Mouse (Mus musculus): ENCODE measurements around the gene Dkk3. TPM values are rescaled to one million over a fixed set of nuclear protein-coding genes. Genes with fewer than 3 reads are reported as not detected.
A peak's percentile ranks its signal among the peaks of the same experiment; 100 is the strongest.

The Dkk3 gene
- 30.9 and 31.8 TPM in 2 replicates for total RNA-seq (2014; rRNA removed)
- polyA plus RNA-seq (2015; fragmentation: Nextera tagmentation; extraction: Ambion mirVana), result 36.7 and 38.8 TPM in 2 replicates

- no peak within 1 kb of the TSS for H3K27ac ChIP-seq (ENCODE audit: low read depth, low read length)
- ATAC-seq (ENCODE audit: low FRiP score), result peak; percentile 57; the same call in 1 of the 2 replicates
- no peak for TF ChIP-seq CTCF (IDR thresholded peaks at IDR 0.05)
These were observed at the start of gene Dkk3 for GRCm38 (mm10) chr7:112158942-112159341. Gene Dkk3, minus strand, starts transcription at chr7:112159057.

GRCm38 (mm10) chr7:112207717-112208116, 48.9 kb upstream of the Dkk3 start:
- Histone ChIP-seq H3K4me1 (ENCODE audit: insufficient read depth, low read length) (no peaks in the 10 kb centered on the region), H3K4me3 (ENCODE audit: low read depth, low read length) (no peak overlapping the region), H3K4me2 (ENCODE audit: low read depth, low read length, poor library complexity, severe bottlenecking) (no peak overlapping the region), H3K27me3 (ENCODE audit: insufficient read depth, low read length) (no peaks in the 10 kb centered on the region), H3K9me3 (ENCODE audit: low read length) (no peaks in the 10 kb centered on the region), H3K36me3 (ENCODE audit: insufficient read depth, low read length) (no peaks in the 10 kb centered on the region), H3K27ac (ENCODE audit: low read depth, low read length) (no peak overlapping the region), H3K9ac (replicated peaks; ENCODE audit: low read length, poor library complexity, severe bottlenecking) (no peak overlapping the region)
- TF ChIP-seq CTCF (IDR thresholded peaks at IDR 0.05), result no peak
- 88% methylated on average over 6 of the region's 6 CpGs for WGBS
- DNase-seq (ENCODE audit: low spot score) (no peak), ATAC-seq (ENCODE audit: low FRiP score) (no peak)

More at GRCm38 (mm10) chr7:112158942-112159341, at the start of gene Dkk3:
- 3% methylated on average over 21 of the region's 21 CpGs for WGBS
- Histone ChIP-seq H3K4me2 (ENCODE audit: low read depth, low read length, poor library complexity, severe bottlenecking) (peak within 1 kb of the TSS; percentile 56), H3K4me3 (ENCODE audit: low read depth, low read length) (peak within 1 kb of the TSS; percentile 39), H3K9me3 (ENCODE audit: low read length) (no peaks in the 10 kb centered on the region), H3K36me3 (ENCODE audit: insufficient read depth, low read length) (no peaks in the 10 kb centered on the region), H3K27me3 (ENCODE audit: insufficient read depth, low read length) (no peaks in the 10 kb centered on the region; the same call in 1 of the 2 replicates), H3K9ac (replicated peaks; ENCODE audit: low read length, poor library complexity, severe bottlenecking) (peak within 1 kb of the TSS; percentile 57), H3K4me1 (ENCODE audit: insufficient read depth, low read length) (peaks cover 10% of the 10 kb centered on the region)
- no peak for DNase-seq (ENCODE audit: low spot score)

- no peaks in the 10 kb centered on the region for H3K27me3 ChIP-seq (ENCODE audit: insufficient read depth, low read length)
- H3K27ac ChIP-seq (ENCODE audit: low read depth, low read length), result no peak overlapping the region
- H3K36me3 ChIP-seq (ENCODE audit: insufficient read depth, low read length), result no peaks in the 10 kb centered on the region
- no peak overlapping the region for H3K9ac ChIP-seq (replicated peaks; ENCODE audit: low read length, poor library complexity, severe bottlenecking)
- no peaks in the 10 kb centered on the region for H3K4me1 ChIP-seq (ENCODE audit: insufficient read depth, low read length)
- H3K4me3 ChIP-seq (ENCODE audit: low read depth, low read length), result no peak overlapping the region
- no peak overlapping the region for H3K4me2 ChIP-seq (ENCODE audit: low read depth, low read length, poor library complexity, severe bottlenecking)
- DNase-seq (ENCODE audit: low spot score) (no peak), ATAC-seq (ENCODE audit: low FRiP score) (no peak)
- H3K9me3 ChIP-seq (ENCODE audit: low read length), result no peaks in the 10 kb centered on the region
- 88% methylated on average over 6 of the region's 6 CpGs for WGBS
- no peak for TF ChIP-seq CTCF (IDR thresholded peaks at IDR 0.05)
These were observed 46.7 kb upstream of the Dkk3 start for GRCm38 (mm10) chr7:112205513-112205912.

GRCm38 (mm10) chr7:112204380-112204963, 45.6 kb upstream of the Dkk3 start:
- 64% methylated on average over 6 of the region's 6 CpGs for WGBS
- Histone ChIP-seq H3K27ac (ENCODE audit: low read depth, low read length) (no peak overlapping the region), H3K36me3 (ENCODE audit: insufficient read depth, low read length) (no peaks in the 10 kb centered on the region), H3K4me2 (ENCODE audit: low read depth, low read length, poor library complexity, severe bottlenecking) (no peak overlapping the region), H3K9me3 (ENCODE audit: low read length) (no peaks in the 10 kb centered on the region), H3K9ac (replicated peaks; ENCODE audit: low read length, poor library complexity, severe bottlenecking) (no peak overlapping the region), H3K4me1 (ENCODE audit: insufficient read depth, low read length) (no peaks in the 10 kb centered on the region), H3K27me3 (ENCODE audit: insufficient read depth, low read length) (no peaks in the 10 kb centered on the region), H3K4me3 (ENCODE audit: low read depth, low read length) (no peak overlapping the region)
- no peak for ATAC-seq (ENCODE audit: low FRiP score)
- TF ChIP-seq CTCF (IDR thresholded peaks at IDR 0.05), result no peak
- DNase-seq (ENCODE audit: low spot score), result no peak

- Histone ChIP-seq H3K9ac (replicated peaks; ENCODE audit: low read length, poor library complexity, severe bottlenecking) (no peak overlapping the region), H3K4me2 (ENCODE audit: low read depth, low read length, poor library complexity, severe bottlenecking) (no peak overlapping the region), H3K4me1 (ENCODE audit: insufficient read depth, low read length) (no peaks in the 10 kb centered on the region), H3K27ac (ENCODE audit: low read depth, low read length) (no peak overlapping the region), H3K36me3 (ENCODE audit: insufficient read depth, low read length) (no peaks in the 10 kb centered on the region), H3K4me3 (ENCODE audit: low read depth, low read length) (no peak overlapping the region), H3K27me3 (ENCODE audit: insufficient read depth, low read length) (no peaks in the 10 kb centered on the region), H3K9me3 (ENCODE audit: low read length) (no peaks in the 10 kb centered on the region)
- no peak for DNase-seq (ENCODE audit: low spot score)
- WGBS, result 73% methylated on average over 5 of the region's 5 CpGs
- ATAC-seq (ENCODE audit: low FRiP score), result no peak
- no peak for TF ChIP-seq CTCF (IDR thresholded peaks at IDR 0.05)
These were observed 45.1 kb upstream of the Dkk3 start for GRCm38 (mm10) chr7:112203937-112204336.

- Histone ChIP-seq H3K27me3 (ENCODE audit: insufficient read depth, low read length) (no peaks in the 10 kb centered on the region), H3K4me3 (ENCODE audit: low read depth, low read length) (no peak overlapping the region)
These were observed 44.0 kb upstream of the Dkk3 start for GRCm38 (mm10) chr7:112202843-112203242.

More at GRCm38 (mm10) chr7:112202843-112203242, 44.0 kb upstream of the Dkk3 start:
- Histone ChIP-seq H3K9me3 (ENCODE audit: low read length) (no peaks in the 10 kb centered on the region), H3K27ac (ENCODE audit: low read depth, low read length) (no peak overlapping the region), H3K9ac (replicated peaks; ENCODE audit: low read length, poor library complexity, severe bottlenecking) (no peak overlapping the region), H3K4me2 (ENCODE audit: low read depth, low read length, poor library complexity, severe bottlenecking) (no peak overlapping the region), H3K36me3 (ENCODE audit: insufficient read depth, low read length) (no peaks in the 10 kb centered on the region), H3K4me1 (ENCODE audit: insufficient read depth, low read length) (no peaks in the 10 kb centered on the region)
- ATAC-seq (ENCODE audit: low FRiP score) (no peak), DNase-seq (ENCODE audit: low spot score) (no peak)
- TF ChIP-seq CTCF (IDR thresholded peaks at IDR 0.05), result no peak
- 94% methylated on average over 5 of the region's 5 CpGs for WGBS
